In genomic region chr17:36168039-36168652, GRCm38 (mm10) we compare ENCODE assay signal across 7 mouse cellular contexts. TPM values are rescaled to one million over a fixed set of nuclear protein-coding genes. Genes with fewer than 3 reads are reported as not detected.
DNase-seq lines count a peak whose midpoint lies in the region; ATAC-seq and TF ChIP-seq lines count a peak whose summit lies in the region.

TSS of gene Gm8909 (minus strand) at chr17:36168537.

- H3K27ac ChIP-seq in hindbrain, embryonic 12.5 days = no peak within 1 kb of the TSS
- no peak within 1 kb of the TSS for H3K27ac ChIP-seq in macrophage

- H3K4me1 ChIP-seq in hindbrain, embryonic 12.5 days = no peaks in the 10 kb centered on the region

- H3K36me3 ChIP-seq in C2C12 (ENCODE audit: control insufficient read depth, insufficient read depth) (no peaks in the 10 kb centered on the region), macrophage (ENCODE audit: inconsistent target) (no peaks in the 10 kb centered on the region)
- H3K36me3 ChIP-seq in hindbrain, embryonic 12.5 days = no peaks in the 10 kb centered on the region

- no peaks in the 10 kb centered on the region; the same call in 1 of the 2 replicates for H3K9me3 ChIP-seq in hindbrain, embryonic 12.5 days (replicated peaks)

- no peaks in the 10 kb centered on the region for H3K79me2 ChIP-seq in C2C12 (ENCODE audit: control insufficient read depth, insufficient read depth)
- H3K79me2 ChIP-seq in macrophage (ENCODE audit: inconsistent target) = no peaks in the 10 kb centered on the region

- H3ac ChIP-seq in C2C12 (ENCODE audit: control insufficient read depth, insufficient read length, low read depth) = no peak within 1 kb of the TSS

- H3K9ac ChIP-seq in hindbrain, embryonic 12.5 days = no peak within 1 kb of the TSS

- DNase-seq in CD4-positive, CD25-positive, alpha-beta regulatory T cell, adult 2 months (ENCODE audit: low read depth, low spot score) = peak; percentile 36
- DNase-seq in thymus, postnatal 25 days = peak; percentile 36
- DNase-seq in cerebellum, adult 11-12 months = no peak
- no peak for DNase-seq in right cerebral cortex, postnatal 14 days

- no peak for ATAC-seq in hindbrain, embryonic 12.5 days (ENCODE audit: low FRiP score)

- H3K4me3 ChIP-seq in C2C12 (ENCODE audit: insufficient read depth, poor library complexity, severe bottlenecking) (peak within 1 kb of the TSS; percentile 28), macrophage (ENCODE audit: inconsistent target) (peak within 1 kb of the TSS; percentile 23; the same call in 1 of the 2 replicates)
- peak within 1 kb of the TSS; percentile 21 for H3K4me3 ChIP-seq in hindbrain, embryonic 12.5 days

- no peaks in the 10 kb centered on the region for H3K79me3 ChIP-seq in C2C12 (ENCODE audit: low read depth)

- H3K27me3 ChIP-seq in C2C12 (ENCODE audit: control insufficient read depth, insufficient read depth, insufficient read length) = peaks cover 18% of the 10 kb centered on the region
- H3K27me3 ChIP-seq in hindbrain, embryonic 12.5 days = peaks cover 73% of the 10 kb centered on the region

- no peak for TF ChIP-seq CTCF in C2C12 (IDR thresholded peaks at IDR 0.05; ENCODE audit: control insufficient read depth, insufficient read depth, insufficient read length)

- H3K4me2 ChIP-seq in hindbrain, embryonic 12.5 days (replicated peaks) = peak within 1 kb of the TSS; percentile 35

- 2% methylated on average over 63 of the region's 63 CpGs for WGBS in hindbrain, embryonic 12.5 days
- WGBS in macrophage (ENCODE audit: missing documents) = 1% methylated on average over 44 of the region's 63 CpGs

TF ChIP-seq in C2C12, 6 proteins besides CTCF, POLR2A, EP300 and RAD21:
- TF ChIP-seq MAX (IDR thresholded peaks at IDR 0.05) (no peak), MYOD1 (IDR thresholded peaks at IDR 0.05; ENCODE audit: control insufficient read depth, insufficient read length, low read depth) (no peak), FOSL1 (IDR thresholded peaks at IDR 0.05; ENCODE audit: insufficient read depth, low read length, poor library complexity, severe bottlenecking) (no peak), USF1 (IDR thresholded peaks at IDR 0.05; ENCODE audit: low read depth) (no peak), CEBPB (IDR thresholded peaks at IDR 0.05; ENCODE audit: low read depth) (no peak), MYOG (IDR thresholded peaks at IDR 0.05; ENCODE audit: control insufficient read depth, extremely low read depth, insufficient read length) (no peak)

RNA-seq across cellular contexts. Expression of gene Gm8909, which starts in this region (rescaled TPM):
- not detected for polyA plus RNA-seq in C2C12 (2012; fragmentation: generic; extraction: Trizol)
- not detected in 2 replicates for polyA plus RNA-seq in hindbrain, embryonic 12.5 days (2016; fragmentation: Nextera tagmentation; extraction: Ambion mirVana)
- total RNA-seq in macrophage (2018; cell fraction: chromatin; rRNA removed) = not detected
- total RNA-seq in macrophage (2018; cell fraction: cytosol; rRNA removed) = not detected
- total RNA-seq in macrophage (2018; cell fraction: nucleus; rRNA removed) = 1 to 10 TPM in 1 of 26 experiments, not detected in 25; 1.0 TPM
- not detected in 3 replicates for polyA plus RNA-seq in macrophage (2018)

Comparison
In these comparisons a context has a peak if more than half of its experiments do, and no peak if none do; other contexts are left out.
1. DNase-seq: peak in CD4-positive, CD25-positive, alpha-beta regulatory T cell, adult 2 months (single experiment) and thymus, postnatal 25 days (single experiment); none in cerebellum, adult 11-12 months (single experiment) and right cerebral cortex, postnatal 14 days (single experiment).
2. Peak in every context shown above with its lines, with median percentiles within 50 percentile points of each other: H3K4me3 ChIP-seq.